Mouse (Mus musculus) adrenal gland (tissue): ENCODE results near the gene Trim27.

Source experiments
- intact Hi-C: fragments of 180-260 bp; cut with DNase I; formaldehyde crosslinking; loops from one replicate; pipeline ENCODE4 v1.15.1; 2025
- long read RNA-seq, 2 experiments: library from polyadenylated mRNA; unstranded; transcript quantifications; one replicate each; pipeline ENCODE4 v2.0.0; 2020; ENCODE audit warnings: borderline replicate concordance in 1 of 2; ENCODE audit not compliant: insufficient replicate concordance in 1 of 2

The Trim27 gene
- long read RNA-seq, experiment 1, full-length matches to known transcripts: 56 of 61 reads
- long read RNA-seq, experiment 1, partial matches to known transcripts: 2 of 61 reads
- long read RNA-seq, experiment 1, other reads (novel, unspliced or antisense): 3 of 61 reads
- long read RNA-seq, experiment 2, full-length matches to known transcripts: 48 of 54 reads
- long read RNA-seq, experiment 2, partial matches to known transcripts: 5 of 54 reads
- long read RNA-seq, experiment 2, other reads (novel, unspliced or antisense): 1 of 54 reads

DNA sequence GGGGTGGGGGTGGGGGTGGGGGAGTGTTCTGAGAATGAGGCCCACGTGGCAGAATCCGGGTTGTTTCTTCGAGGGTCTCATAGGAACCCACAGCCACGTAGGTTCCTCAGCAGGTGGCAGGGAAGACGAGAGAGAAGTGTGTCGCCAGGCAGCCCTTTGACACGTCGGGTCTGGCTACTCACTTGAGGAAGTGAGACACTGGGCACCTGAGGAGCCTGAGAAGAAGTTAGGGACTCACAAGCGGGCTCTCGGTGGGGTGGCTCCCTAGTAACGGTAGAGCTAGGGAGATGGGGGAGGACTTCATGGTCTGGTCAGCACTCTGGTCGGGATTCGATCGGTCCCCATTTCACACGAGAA, at the start of gene Trim27:
Gene Trim27, plus strand, starts transcription at position 79 of the 357 bp plus-strand sequence.
- intact Hi-C loops: no loop called here

DNA sequence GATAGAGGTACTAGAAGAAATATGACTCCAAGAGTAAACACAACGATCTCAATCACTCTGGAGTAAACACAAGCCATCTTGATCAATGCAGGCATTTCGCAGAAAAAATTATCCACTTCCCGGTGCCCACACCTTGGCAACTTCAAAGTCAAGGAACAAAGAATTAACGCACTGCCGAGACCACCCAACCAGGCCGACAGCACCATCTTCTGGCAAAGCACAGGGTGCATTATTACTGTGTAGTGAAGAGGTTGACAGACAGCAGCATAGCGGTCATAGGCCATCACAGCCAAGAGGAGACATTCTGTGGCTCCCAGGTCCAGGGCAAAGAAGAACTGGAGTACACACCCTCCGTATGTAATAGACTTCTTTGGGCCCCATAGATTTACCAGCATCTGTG, 36.8 kb upstream of the Trim27 start:
- intact Hi-C loops: loop anchor here (5.0 kb wide), 1 partner anchor 200 kb away; no protein-coding TSS in a partner anchor

DNA sequence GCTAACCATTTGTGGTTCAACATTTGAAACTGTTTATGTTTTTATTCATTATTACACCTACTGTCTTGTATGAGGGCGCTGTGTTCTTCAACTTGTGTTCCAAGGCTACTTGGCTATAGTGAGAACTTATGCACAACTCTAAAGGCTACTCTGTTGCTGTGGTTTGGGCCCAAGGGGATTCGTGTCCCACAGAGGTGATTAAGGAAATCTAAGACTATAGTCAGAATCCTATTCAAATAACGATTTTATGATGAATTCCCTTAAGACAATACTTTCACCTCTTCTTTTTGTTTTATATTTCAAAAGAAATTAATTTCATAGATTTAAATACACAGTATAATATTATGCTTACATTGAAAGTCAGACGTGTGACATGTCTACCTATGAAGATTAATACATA, 33.5 kb upstream of the Trim27 start, which contains the start of gene Olfr1368:
Gene Olfr1368, minus strand, starts transcription at position 101 of the 400 bp plus-strand sequence.
- intact Hi-C loops: no loop called here

DNA sequence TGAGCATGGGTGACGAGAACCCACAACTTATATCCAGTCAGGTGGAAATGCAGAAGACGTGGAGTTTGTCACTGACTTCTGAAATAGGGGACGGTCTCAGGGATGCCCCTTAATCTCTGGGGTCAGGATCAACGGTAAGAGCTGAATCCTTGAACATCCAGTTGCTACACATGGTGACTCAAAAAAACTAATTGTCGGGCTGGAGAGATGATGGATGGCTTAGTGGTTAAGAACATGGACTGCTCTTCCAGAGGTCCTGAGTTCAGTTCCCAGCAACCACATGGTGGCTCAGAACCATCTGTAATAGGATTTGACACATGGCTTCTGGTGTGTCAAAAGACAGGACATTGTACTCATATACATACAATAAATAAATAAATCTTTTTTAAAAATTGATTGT, 23.4 kb upstream of the Trim27 start:
- intact Hi-C loops: loop anchor here (5.0 kb wide), 1 partner anchor 844 kb away; no protein-coding TSS in a partner anchor

DNA sequence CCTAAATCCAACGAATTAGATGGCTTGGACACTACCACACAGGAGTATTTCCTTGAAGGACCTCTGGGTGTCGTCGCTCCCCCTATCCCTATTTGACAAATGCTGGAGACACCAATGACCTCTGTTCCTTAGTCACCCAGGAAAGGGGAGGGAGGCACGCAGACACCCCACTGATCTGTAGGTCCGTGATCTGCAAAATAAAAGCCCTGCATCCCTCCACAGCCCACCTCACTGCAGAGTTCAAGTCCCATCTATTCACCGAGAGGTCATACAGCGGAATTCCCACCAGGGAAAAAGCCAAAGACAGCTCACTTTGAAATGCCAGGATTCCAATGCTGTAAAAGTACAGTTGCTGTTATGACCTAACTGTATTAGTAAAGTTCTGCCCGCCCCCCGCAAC, 21.2 kb upstream of the Trim27 start:
- intact Hi-C loops: loop anchor here (2.0 to 5.0 kb wide), 2 partner anchors 217 to 846 kb away; no protein-coding TSS in a partner anchor

DNA sequence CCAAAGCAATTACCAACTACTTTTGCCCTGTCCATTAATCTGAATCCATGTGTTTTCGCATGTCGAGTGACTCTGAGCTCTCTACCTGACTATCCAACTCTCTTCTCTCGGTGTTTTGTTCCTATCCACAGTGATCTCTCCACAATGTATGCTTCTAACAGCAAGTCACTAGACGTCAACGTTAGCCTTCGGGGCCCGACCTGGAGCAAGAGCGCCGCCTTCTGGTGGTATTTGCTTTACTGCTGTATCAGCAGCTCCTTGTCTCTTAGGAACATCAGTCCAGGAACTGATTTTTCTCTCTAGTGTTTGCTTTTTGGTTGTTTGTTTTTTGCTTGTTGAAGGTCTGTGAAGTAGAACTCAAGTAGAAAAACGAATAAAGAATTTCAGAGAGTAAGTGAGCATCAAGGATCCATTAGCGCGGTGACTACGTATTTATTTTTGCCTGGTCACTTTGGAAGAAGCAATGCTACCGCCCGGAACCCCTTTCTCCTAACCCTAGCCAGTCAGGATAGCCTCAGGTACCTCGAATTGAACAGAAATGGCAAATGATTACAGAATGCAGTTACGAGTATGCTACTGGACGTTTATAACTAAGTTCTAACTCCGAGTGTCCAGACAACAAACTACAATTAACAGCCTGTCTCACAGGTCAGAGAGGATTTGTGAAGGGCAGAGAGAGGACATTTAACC, 20.3 kb upstream of the Trim27 start:
- intact Hi-C loops: loop anchor here (2.0 to 5.0 kb wide), 2 partner anchors 218 to 847 kb away; no protein-coding TSS in a partner anchor

DNA sequence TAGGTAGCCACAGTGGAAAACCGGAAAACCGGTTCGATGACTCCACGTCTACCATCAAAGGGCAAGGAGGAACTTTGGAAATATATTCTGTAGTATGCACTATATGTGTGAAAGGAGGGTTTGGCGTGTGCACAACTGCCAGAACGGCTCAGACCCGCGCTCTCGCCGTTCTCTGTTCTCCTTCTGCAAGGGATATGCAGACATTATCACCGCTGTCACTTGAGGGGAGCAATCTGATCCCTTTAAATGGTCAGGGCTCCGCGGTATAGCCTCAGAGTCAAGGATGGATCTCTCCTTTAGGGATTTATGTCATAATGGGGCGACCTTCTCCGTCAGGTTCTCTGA, 19.8 kb upstream of the Trim27 start:
- intact Hi-C loops: loop anchor here (2.0 to 5.0 kb wide), 2 partner anchors 219 to 847 kb away; no protein-coding TSS in a partner anchor

DNA sequence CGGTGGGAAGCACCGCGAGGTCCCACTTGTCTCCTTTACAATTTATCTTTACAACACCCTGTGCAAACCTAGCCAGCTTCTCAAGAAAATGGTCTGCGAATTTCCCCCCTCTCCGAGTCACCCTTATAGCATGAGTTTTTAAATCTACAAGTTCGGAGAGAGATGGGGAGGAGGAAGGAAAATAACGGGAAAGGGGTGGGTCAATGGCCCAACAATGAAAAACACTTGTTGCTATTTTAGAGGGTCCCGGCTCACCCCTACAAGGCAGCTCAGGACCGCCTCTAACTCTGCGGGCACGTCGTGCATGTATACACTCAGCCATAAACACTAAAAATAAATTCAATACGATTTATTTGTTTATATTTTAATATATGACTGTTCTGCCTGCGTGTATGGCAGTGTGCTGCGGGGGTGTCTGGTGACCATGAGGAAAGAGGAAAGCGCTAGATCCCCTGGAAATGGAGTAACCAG, 19.2 kb upstream of the Trim27 start:
- intact Hi-C loops: loop anchor here (5.0 to 10.0 kb wide), 4 partner anchors 42 to 1765 kb away; partner anchors contain the start of gene Stard3nl

DNA sequence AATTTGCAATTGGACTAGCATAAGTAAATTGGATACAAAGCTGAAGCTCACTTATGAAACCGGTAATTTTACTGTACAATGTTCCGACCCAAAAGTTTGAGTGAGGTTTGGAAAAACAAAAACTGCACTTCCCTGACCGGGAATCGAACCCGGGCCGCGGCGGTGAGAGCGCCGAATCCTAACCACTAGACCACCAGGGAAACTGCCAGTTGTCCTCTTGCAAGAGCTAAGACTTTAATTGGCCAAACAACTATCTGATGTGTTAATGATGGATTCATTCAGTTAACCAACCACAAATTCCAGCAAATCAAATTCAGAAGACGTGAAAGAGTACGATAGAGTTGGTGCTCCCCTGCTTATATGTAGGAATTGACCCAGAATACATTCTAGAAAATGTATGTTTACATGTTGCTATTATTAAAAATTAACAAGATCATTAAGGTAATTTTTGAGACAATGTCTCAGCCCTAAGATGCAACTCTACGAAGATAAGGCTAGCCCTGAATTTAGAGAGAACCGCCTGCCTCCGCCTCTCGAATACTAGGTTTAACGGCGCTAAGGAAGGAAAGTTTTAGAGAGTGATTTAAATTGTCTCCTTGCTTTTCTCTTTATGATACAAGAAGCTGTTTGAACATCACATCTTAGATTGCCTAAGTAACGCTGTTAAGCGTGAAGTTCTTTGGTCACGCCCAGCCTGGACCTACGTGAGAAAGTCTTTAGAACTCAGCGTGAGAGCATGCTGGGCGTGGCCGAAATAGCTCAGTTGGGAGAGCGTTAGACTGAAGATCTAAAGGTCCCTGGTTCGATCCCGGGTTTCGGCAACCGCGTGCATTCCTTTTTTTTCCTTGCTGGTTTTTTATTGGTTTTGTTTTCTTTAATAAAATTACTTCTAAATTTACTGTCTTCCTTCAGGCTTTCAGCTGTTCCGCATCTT, 18.3 kb upstream of the Trim27 start:
- intact Hi-C loops: loop anchor here (5.0 to 10.0 kb wide), 4 partner anchors 41 to 1766 kb away; partner anchors contain the start of gene Stard3nl

DNA sequence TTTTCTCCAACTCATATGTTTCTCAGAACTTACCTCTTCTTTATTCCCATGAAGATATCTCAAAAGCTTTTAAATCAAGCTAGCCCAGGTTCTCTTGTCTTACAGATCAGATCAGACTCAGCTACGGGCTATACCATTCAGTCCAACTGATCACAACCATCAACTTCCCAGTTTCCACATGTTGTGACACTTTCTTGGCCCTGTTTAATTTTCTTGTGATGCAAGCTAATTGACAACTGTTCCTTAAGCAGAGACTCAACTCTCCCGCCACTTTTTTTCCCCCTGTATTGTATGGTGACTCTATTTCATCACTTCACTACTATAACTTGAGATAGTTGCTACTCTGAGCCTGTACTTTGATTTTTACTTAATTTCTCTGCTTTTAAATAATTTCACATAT, 17.7 kb upstream of the Trim27 start:
- intact Hi-C loops: loop anchor here (5.0 to 10.0 kb wide), 4 partner anchors 41 to 1767 kb away; partner anchors contain the start of gene Stard3nl

DNA sequence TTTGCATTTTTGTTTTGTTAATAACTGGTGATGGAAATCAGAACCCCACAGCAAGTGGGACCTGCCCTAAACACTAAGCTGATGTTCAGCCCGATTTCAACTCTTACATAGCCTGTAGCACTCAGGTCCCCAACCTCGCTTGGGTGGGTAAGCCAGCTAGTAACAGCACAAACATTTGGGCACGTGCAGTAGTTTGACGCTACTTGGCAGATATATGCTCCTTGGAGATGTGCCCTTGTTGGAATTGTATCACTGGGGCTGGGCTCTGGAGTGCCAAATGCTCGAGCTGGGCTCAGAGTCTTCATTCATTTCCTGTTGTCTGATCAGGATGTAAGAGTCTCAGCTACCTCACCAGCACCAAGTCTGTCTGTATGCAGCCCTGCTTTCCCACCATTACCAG, 16.7 kb upstream of the Trim27 start:
- intact Hi-C loops: loop anchor here (5.0 to 10.0 kb wide), 4 partner anchors 40 to 1768 kb away; partner anchors contain the start of gene Stard3nl

DNA sequence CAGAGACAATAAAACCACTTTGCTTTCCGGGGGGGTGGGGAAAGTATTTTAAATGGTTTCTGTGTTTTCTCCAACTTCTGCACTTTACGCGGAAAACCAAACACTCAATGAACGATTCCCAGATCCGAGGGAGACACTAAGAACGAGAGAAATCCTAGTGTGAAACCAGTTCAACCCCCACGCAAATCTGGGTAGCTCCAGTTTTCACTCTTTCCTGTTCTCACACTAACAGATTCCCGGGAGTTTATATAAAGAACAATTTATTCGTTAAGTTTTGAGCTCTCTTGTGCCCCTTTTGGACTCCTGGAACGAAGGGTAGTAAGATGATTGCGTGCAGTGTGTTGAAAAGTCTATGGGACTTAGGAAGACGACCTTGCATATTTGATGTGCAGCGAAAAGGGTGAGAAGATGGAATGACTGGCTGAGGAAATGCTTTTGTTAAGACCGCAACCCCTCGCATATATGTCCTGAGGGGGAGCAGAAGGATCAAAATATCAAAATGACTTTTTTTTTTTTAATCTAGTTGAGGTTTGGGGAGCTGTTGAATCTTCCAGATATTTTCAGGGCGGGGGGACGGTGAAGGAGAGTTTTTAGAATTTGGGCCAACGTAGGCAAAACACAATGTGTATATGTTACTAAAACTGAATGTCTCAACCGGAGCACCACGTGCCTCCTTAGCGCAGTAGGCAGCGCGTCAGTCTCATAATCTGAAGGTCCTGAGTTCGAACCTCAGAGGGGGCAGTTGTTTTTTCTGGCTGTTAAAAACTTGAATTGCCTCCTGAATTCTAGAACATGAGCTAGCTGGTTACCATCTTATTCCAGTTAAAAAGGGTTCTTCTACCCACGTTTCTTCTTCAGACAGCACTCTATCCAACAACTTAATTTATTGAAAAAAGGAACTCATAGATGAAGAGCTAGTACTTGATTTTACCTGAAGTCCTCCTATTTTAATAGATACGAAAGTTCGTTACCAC, 12.0 kb upstream of the Trim27 start:
- intact Hi-C loops: loop anchor here (5.0 to 10.0 kb wide), 3 partner anchors 160 to 1772 kb away; partner anchors contain the start of gene Stard3nl

DNA sequence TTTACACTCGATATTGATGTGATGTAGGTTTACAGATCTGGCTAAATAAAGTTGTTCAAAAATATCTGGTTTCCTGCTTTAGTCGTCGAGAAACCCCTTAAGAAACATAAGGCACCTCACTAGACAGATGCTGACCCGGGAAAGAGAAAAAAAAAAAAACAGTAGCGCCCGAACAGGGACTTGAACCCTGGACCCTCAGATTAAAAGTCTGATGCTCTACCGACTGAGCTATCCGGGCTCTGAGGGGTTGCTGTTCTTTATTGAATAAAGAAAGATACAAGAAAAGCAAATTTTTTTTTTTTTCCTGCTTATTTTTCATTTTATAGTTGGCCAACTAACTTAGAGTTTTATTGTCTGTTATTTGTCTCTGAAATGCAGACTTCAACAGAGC, 11.3 kb upstream of the Trim27 start:
- intact Hi-C loops: loop anchor here (5.0 to 10.0 kb wide), 3 partner anchors 159 to 1773 kb away; partner anchors contain the start of gene Stard3nl

DNA sequence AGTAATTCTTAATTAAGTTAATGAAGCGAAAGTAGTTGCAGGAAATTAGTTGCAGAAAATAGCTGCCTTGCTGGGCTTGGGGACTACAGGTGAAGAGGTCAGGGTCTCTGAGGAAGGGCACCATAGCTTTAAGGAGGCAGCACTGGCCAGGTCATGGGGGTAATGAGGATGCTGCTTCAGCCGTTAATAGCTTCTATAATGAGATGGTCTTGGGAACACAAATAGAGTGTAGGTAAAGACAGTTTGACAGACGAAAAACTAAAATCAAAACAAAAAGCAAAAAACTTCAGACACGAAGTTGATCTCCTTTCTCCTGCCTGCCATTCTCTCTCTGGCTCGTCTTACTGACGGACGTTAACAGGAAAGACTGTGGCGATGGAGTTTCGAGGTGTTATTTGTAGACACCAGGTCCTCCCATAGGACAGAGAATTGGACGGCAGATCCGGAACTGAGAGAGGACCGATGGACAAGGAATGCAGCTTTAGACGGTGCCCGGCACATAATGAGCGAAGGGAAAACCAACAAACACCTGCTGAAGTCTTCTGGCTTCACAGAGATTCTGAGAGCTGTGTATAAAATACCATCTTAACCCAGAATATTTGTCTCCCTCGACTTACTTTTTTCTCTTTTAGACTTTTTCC, 10.8 kb upstream of the Trim27 start:
- intact Hi-C loops: loop anchor here (5.0 to 10.0 kb wide), 3 partner anchors 159 to 1774 kb away; partner anchors contain the start of gene Stard3nl

DNA sequence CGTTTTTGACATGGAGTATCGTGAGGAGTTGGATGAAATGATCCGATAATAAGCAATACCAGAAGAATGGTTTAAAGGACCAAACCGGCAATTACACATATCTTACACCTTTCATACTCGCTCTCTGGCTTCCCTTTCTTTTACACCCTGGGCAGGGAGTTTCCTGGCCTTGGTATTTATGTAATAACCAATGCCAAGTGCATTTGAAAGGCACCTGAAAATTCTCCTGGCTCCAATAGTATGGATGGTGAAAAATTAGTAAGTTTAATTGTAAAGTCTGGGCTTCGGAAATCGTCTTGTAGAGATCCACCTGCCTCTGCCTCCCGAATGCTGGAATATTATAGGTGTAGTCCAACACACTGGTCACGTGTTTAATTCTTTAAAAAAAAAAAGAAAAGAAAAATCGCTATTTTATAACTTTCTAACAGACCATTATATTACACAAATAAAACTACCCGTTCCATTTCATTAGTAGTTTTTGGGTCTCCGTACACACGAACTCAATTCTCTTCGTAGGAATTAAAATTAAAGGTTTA, 10.1 kb upstream of the Trim27 start:
- intact Hi-C loops: loop anchor here (5.0 to 10.0 kb wide), 3 partner anchors 158 to 1774 kb away; partner anchors contain the start of gene Stard3nl

DNA sequence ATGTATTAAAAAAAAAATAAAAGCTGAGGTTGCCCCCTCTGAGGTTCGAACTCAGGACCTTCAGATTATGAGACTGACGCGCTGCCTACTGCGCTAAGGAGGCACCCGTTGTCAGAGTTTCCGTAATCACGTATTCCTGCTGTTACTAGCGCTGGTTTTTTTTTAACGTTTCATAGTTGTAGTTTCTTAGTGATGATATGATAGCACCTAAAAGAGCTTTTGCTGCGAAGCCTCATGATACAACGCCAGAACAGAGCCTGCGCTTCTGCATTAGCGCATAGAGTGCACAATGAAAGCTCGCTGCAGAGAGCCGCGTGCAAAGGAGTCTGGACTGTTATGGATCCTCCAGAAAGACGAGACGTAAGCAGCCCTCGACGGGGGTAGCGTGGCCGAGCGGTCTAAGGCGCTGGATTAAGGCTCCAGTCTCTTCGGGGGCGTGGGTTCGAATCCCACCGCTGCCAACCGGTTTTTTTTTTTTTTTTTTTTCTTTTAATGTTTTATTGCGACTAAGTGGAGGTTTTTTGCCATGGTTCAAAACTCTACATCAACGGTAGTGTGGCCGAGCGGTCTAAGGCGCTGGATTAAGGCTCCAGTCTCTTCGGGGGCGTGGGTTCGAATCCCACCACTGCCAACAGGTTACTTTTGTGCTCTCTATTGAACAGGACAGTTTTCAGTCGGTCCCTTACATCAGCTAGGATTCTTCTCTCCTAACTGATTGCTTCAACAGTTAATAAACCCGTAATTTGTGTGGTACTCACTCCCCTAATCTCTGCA, 9.4 kb upstream of the Trim27 start:
- intact Hi-C loops: loop anchor here (5.0 to 10.0 kb wide), 4 partner anchors 157 to 1775 kb away; partner anchors contain the start of gene Stard3nl

DNA sequence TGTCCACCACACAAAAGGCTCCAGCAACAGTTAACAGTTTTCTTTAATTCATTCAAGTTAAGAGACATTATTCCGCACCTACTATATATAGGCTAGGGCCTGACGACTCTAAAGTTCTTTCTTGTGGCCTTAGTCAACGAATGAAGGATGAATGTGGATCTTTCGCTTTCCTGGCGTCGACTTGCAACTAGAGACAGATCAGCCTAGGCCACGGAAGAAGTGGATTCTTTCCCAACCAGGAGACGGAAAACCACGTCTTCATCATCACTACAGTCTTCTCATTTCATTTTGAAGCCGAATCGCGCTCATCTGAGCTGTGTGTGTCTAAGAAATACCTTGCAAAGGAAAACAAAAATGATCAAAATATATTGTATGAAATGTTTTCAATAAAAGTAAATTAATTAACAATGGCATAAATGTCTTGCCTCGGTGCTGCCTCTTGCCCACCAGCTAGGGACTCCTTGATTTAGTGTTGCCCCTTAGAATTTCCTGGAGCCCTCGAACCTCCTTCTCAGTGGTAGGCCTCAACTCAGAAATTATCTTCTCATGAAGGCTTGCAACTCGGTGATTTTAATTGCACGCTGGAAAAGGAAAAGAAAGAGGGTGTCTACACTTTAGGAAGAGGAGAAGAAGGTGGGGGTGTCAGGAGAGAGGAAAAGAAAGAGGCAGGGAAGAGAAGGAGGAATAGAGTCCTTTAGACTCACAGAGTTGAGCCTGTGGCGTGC, 8.7 kb upstream of the Trim27 start:
- intact Hi-C loops: loop anchor here (5.0 kb wide), 1 partner anchor 542 kb away; no protein-coding TSS in a partner anchor
